Mouse (Mus musculus) mammary gland, adult 2 months (tissue): ENCODE measurements around the gene Nr1h2. TPM values are rescaled to one million over a fixed set of nuclear protein-coding genes. Genes with fewer than 3 reads are reported as not detected.

Experiments
- polyA plus RNA-seq: library from polyadenylated mRNA; depleted of rRNA; stranded (reverse); fragments of >200 nt; gene quantifications from 2 replicates; pipeline ENCODE4 v1.2.3, GENCODE M21; 2012; ENCODE audit warnings: low replicate concordance; rRNA removed

The Nr1h2 gene
- 144 and 274 TPM in 2 replicates for polyA plus RNA-seq

DNA sequence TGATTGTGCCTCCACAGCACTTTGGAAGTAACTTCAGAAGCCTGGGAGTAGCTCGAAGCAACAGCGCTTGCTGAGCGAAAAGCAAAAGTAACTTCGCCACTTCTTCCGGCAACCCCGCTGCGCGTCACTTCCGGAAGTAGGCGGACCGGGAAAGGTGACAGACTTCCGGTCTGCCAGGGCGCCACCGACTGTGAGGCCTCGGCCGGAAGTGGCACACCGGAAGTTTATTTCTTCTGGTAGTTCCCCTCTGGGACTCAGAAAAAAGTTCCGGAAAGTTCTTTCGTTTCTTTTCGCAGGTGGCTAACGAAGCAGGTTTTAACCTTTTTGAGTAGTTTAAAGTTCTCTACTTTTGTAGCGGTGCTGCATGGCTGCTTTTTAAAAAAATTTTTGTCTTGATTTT lies at the start of gene Nr1h2:
Nr1h2 (minus strand) TSS at position 126 of the 400 bp plus-strand sequence.

DNA sequence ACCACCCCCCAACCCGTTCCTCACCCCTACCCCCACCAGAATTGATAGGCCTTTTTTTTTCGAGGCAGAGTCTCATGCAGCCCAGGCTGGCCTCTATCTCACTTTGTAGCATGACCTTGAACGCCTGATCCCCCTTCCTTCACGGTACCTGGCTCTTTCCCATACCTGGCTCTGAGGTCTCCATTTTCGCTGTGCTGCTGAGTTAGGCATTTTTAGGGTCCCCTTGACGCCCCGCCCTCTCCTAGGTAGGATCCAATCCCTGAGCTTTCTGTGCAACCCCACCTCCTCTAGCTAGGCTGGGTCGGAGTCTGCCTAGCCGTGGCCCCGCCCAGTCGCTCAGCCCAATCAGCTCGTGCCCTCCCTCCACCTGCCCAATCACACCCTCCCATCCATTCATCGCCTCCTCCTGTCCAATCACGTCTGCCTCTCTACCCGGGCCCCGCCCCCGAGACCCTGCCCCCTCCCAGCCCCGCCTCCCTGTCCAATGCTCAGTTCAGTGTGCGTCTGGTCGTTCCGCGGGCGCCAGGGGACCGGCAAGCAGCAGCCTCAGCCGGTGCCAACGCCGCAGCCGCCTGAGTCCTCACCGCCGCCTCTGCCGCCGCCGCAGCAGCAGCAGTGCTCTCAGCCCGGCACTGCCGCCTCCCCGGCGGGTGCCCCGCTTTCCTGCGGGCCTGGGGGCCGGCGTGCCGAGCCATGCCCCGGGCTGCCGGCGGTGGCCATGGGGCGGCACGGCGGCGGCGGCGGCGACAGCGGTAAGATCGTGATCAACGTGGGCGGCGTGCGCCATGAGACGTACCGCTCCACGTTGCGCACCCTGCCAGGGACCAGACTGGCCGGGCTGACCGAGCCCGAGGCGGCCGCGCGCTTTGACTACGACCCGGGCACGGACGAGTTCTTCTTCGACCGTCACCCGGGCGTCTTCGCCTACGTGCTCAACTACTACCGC lies 36.9 kb upstream of the Nr1h2 start, which contains the start of gene Kcnc3:
Kcnc3 (plus strand) TSS at position 263 of the 946 bp plus-strand sequence.

DNA sequence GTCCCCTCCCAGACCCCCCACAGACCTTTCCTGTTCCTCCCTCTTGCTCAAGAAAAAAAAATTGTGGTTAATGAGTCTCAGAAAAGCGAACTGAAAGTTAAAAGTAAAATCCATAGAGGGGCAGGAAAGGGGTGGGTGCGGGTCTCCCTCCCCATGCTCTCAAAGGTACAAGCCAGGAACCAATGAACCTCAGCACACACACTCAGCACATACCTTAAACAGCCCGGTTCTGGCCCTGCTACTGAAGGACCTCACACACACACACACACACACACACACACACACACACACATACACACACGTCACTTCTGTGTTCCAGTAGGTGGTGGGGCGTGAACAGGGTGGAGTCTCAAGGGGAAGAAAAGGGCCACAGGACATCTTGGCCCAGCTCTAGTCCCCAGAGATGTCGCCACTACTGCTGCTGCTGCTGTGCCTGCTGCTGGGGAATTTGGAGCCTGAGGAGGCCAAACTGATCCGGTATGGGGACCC lies 18.5 kb upstream of the Nr1h2 start, which contains the start of gene Napsa:
Napsa (plus strand) TSS at position 168 of the 489 bp plus-strand sequence.

DNA sequence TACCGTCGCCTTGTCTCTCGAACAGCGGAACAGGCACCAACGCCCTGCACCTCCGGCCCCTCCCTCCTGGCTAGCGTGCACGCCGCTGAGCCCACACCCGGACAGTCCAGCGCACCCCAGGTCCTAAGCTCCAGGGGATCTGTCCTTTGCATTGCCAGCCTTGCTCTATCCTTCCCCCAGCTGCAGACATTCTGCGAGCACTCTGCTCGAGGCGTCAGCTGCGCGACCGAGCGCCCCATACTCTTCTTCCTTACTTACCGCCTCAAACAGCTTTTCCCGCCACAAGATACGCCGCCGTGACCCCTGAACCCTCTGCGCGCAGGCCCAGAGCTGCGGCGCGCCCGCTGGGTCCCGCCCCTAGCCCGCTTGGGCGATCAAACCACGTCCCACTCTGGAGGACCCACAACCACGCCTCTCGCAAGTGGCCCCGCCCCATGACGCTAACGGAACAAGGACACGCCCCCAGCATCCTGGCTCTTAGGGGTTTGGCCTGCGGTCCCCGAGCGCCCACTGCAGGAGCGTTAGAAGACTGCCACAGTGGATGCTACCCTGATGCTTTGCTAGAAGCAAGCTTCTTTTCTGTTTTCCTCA lies 5.2 kb downstream of the Nr1h2 start, which contains the start of gene Pold1:
Pold1 (minus strand) TSS at position 353 of the 591 bp plus-strand sequence.

DNA sequence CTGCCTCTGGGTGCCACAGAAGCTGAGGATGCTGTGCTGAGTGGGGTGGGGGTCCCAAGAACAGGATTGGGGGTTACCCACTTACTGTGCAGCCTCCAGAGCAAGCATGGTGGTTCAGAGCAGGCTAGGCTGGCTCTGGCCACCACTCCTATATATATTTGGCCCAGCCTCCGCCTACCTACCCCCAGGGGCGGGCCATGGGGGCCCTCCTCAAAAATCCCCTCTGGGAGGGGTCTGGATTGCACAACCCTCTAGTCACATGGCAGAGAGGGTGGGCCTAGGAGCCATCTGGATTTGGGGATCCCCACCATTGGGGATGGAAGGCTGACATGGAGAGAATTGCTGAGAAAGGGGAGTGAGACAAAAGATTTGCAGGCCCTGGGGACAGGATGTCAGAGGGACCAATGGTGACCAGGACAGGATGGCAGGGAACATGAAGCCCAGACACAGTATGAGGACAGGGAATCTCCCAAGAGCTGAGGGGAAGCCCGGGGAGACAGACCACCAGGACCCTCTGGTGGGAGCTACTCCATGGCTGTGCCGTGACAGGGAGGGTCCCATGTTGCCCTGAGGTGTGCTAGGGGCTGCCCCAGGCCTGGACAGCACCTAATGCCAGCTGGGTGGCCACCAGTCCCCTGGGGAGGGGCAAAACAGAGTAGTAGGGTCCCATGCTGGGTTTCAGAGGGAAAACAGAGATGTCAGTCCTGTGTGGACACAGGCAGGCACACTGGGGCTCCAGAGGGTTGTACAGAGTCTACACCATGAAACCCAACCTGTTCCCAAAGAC lies 21.6 kb downstream of the Nr1h2 start, which contains the start of gene Spib:
Spib (minus strand) TSS at position 126 of the 787 bp plus-strand sequence.

DNA sequence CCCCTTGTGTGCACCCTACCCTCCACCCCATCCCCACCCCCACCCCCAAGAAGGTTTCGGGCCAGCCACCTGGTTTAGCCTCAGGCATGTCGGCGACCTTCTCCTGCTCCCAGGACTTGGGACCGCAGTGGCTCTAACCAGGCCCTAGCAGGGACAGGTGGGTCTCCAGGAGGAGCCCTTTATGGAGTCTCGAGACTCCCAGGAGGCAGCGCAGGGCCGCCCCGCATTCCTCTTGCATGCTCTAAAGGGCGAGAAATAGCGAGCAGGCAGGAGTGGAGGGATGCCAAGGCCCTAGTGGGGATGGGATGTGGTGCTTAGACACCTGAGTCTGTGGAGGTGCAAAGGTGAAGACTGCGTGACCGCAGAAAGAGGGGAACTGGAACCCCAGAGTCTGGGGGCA lies 29.2 kb downstream of the Nr1h2 start, which contains the start of gene Mybpc2:
Mybpc2 (minus strand) TSS at position 155 of the 400 bp plus-strand sequence.

Other genes starting within 250 kb of the Nr1h2 start
- 4.7 and 10.7 TPM in 2 replicates for gene Clec11a, start 247.0 kb downstream of the Nr1h2 start, polyA plus RNA-seq
- gene Shank1, start 243.7 kb downstream of the Nr1h2 start, polyA plus RNA-seq, result 0.89 and 3.2 TPM in 2 replicates
- gene Syt3, start 169.8 kb downstream of the Nr1h2 start, polyA plus RNA-seq, result 5.9 and 7.8 TPM in 2 replicates
- gene 1700008O03Rik, start 168.1 kb downstream of the Nr1h2 start, polyA plus RNA-seq, result 0.94 and 1.2 TPM in 2 replicates
- gene Lrrc4b, start 124.9 kb downstream of the Nr1h2 start, polyA plus RNA-seq, result 0.72 and 1.2 TPM in 2 replicates
- 0.29 and 3.4 TPM in 2 replicates for gene Aspdh, start 88.6 kb downstream of the Nr1h2 start, polyA plus RNA-seq
- gene Josd2, start 86.0 kb downstream of the Nr1h2 start, polyA plus RNA-seq, result 157 and 197 TPM in 2 replicates
- 309 and 442 TPM in 2 replicates for gene Emc10, start 57.4 kb downstream of the Nr1h2 start, polyA plus RNA-seq
- gene Fam71e1, start 57.4 kb downstream of the Nr1h2 start, polyA plus RNA-seq, result 7.2 and 13.2 TPM in 2 replicates
- 0.42 and 270 TPM in 2 replicates for gene Mybpc2, start 29.3 kb downstream of the Nr1h2 start, polyA plus RNA-seq
- 56.8 and 111 TPM in 2 replicates for gene Spib, start 21.9 kb downstream of the Nr1h2 start, polyA plus RNA-seq
- 37.9 and 80.4 TPM in 2 replicates for gene Pold1, start 5.1 kb downstream of the Nr1h2 start, polyA plus RNA-seq
- gene Napsa, start 18.4 kb upstream of the Nr1h2 start, polyA plus RNA-seq, result 46.1 and 70.1 TPM in 2 replicates
- 1.5 and 1.9 TPM in 2 replicates for gene Kcnc3, start 36.7 kb upstream of the Nr1h2 start, polyA plus RNA-seq
- 8.5 and 15.5 TPM in 2 replicates for gene Myh14, start 116.9 kb upstream of the Nr1h2 start, polyA plus RNA-seq
- not detected in 2 replicates for gene Izumo2, start 154.8 kb upstream of the Nr1h2 start, polyA plus RNA-seq
- gene Vrk3, start 194.5 kb upstream of the Nr1h2 start, polyA plus RNA-seq, result 43.8 and 48.7 TPM in 2 replicates
- 0.11 and 0.13 TPM in 2 replicates for gene Zfp473, start 197.1 kb upstream of the Nr1h2 start, polyA plus RNA-seq